Mouse (Mus musculus): Measurements from ENCODE around the gene Ncf2.

- no peak for TF ChIP-seq CTCF (IDR thresholded peaks at IDR 0.05; ENCODE audit: extremely low read depth, insufficient read depth, low read length)
- TF ChIP-seq POLR2A (IDR thresholded peaks at IDR 0.05; ENCODE audit: extremely low read depth, insufficient read depth, low read length): no peak
Measured at GRCm38 (mm10) chr1:152790821-152791220, 9.2 kb upstream of the Ncf2 start.
